Mouse (Mus musculus): ENCODE measurements around the gene 3425401B19Rik. TPM values are rescaled to one million over a fixed set of nuclear protein-coding genes. Genes with fewer than 3 reads are reported as not detected.

3425401B19Rik gene
- total RNA-seq (2023), result not detected

DNA sequence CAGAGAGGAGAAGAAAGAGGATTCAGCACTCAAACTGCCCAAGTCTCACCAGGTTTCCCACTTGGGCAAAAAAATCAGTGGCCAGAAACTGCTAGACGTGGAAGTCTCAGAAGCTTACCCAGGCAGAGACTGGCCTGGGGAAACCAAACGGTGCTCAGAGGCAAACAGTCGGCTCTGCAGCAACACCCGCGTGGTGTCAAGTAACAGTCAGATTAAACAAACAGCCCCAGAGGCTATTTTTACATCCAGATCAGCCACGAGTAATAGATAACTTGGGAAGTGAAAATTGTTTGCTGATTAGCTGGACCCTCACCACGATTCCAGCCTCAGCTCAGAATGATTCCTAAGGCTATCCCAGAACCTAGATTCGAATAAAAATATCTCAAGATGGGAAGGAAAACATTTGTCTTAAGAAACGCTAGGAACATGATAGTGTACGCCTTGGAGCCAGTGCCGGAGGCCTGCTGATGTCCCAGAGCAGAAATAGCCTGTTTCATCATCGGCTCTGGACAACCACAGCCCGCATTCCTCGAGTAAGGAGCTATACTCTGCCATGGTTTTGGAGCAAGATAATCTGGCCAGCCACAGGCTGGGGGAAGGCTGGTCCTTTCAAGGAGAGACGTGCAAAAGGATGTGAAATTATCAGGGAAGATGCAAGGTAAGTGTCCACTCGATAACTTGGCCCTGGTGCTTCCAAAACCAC, at the start of gene 3425401B19Rik:
TSS of gene 3425401B19Rik (minus strand) at position 170 of the 703 bp plus-strand sequence.

Other genes with a start within 250 kb of the 3425401B19Rik start
- not detected for gene Slc18a3, start 220.4 kb downstream of the 3425401B19Rik start, total RNA-seq (2023)
- not detected for gene Chat, start 219.3 kb downstream of the 3425401B19Rik start, total RNA-seq (2023)
- 1 to 10 TPM; 7.7 to 9.3 TPM for gene Ercc6, start 171.8 kb downstream of the 3425401B19Rik start, total RNA-seq (2023)
- gene Prrxl1, start 85.9 kb downstream of the 3425401B19Rik start, total RNA-seq (2023), result not detected
- gene Tmem273, start 100.7 kb upstream of the 3425401B19Rik start, total RNA-seq (2023), result 1 to 10 TPM; 3.3 to 5.6 TPM
- gene Fam170b, start 148.7 kb upstream of the 3425401B19Rik start, total RNA-seq (2023), result not detected
- gene Vstm4, start 171.5 kb upstream of the 3425401B19Rik start, total RNA-seq (2023), result under 1 TPM in 1 of 2 experiments, not detected in 1; 0.16 TPM